Mouse (Mus musculus): ENCODE results near the gene Gsc2. TPM values are rescaled to one million over a fixed set of nuclear protein-coding genes. Genes with fewer than 3 reads are reported as not detected.
"Not testable (repeated sequence)": the region's sequence is repeated elsewhere in the genome, so short reads cannot be mapped to it uniquely, and the experiment has no call there.

Gene Gsc2
- total RNA-seq (2021), result not detected
- long read RNA-seq, experiment 1, result 0 reads
- long read RNA-seq, experiment 2, partial matches to known transcripts, result 0 of 1 reads
- long read RNA-seq, experiment 2, other reads (novel, unspliced or antisense), result 0 of 1 reads

GRCm38 (mm10) chr16:17914307-17915249, at the start of gene Gsc2:
Gene Gsc2 (minus strand): TSS chr16:17915059.
- DNase-seq, result no peak
- intact Hi-C loops (cut with DNase I), result loop anchor here (5.0 kb wide), 2 partner anchors 73 to 133 kb away; no protein-coding TSS in a partner anchor

- DNase-seq, result no peak
- intact Hi-C loops (cut with DNase I), result no loop called here
These were observed 47.2 kb upstream of the Gsc2 start for GRCm38 (mm10) chr16:17962091-17962490.

- intact Hi-C loops (cut with DNase I); DNase-seq: not testable (repeated sequence)
These were observed 41.3 kb upstream of the Gsc2 start for GRCm38 (mm10) chr16:17956052-17956638.

- DNase-seq, result no peak
- intact Hi-C loops (cut with DNase I), result no loop called here
These were observed 36.8 kb upstream of the Gsc2 start for GRCm38 (mm10) chr16:17951618-17952017.

- DNase-seq, result no peak
- intact Hi-C loops (cut with DNase I), result no loop called here
These were observed 35.2 kb upstream of the Gsc2 start for GRCm38 (mm10) chr16:17950068-17950467.

GRCm38 (mm10) chr16:17949421-17949877, 34.6 kb upstream of the Gsc2 start:
- intact Hi-C loops (cut with DNase I), result no loop called here
- DNase-seq, result no peak

- intact Hi-C loops (cut with DNase I), result no loop called here
- no peak for DNase-seq
These were observed 30.4 kb upstream of the Gsc2 start for GRCm38 (mm10) chr16:17945081-17945831.

GRCm38 (mm10) chr16:17943466-17943865, 28.6 kb upstream of the Gsc2 start:
- intact Hi-C loops (cut with DNase I), result no loop called here
- DNase-seq, result no peak

- intact Hi-C loops (cut with DNase I), result loop anchor here (2.0 kb wide), 1 partner anchor 27 kb away; no protein-coding TSS in a partner anchor
- no peak for DNase-seq
These were observed 24.4 kb upstream of the Gsc2 start for GRCm38 (mm10) chr16:17939255-17939751.

- DNase-seq, result peak; percentile 58 to 71
- intact Hi-C loops (cut with DNase I), result loop anchor here (1.0 to 2.0 kb wide), 2 partner anchors 26 to 81 kb away; no protein-coding TSS in a partner anchor
These were observed 24.0 kb upstream of the Gsc2 start for GRCm38 (mm10) chr16:17938821-17939220.

GRCm38 (mm10) chr16:17938187-17938586, 23.3 kb upstream of the Gsc2 start:
- intact Hi-C loops (cut with DNase I), result loop anchor here (1.0 to 2.0 kb wide), 2 partner anchors 25 to 80 kb away; no protein-coding TSS in a partner anchor
- no peak for DNase-seq

- intact Hi-C loops (cut with DNase I), result no loop called here
- no peak for DNase-seq
These were observed 21.9 kb upstream of the Gsc2 start for GRCm38 (mm10) chr16:17936776-17937175.

- DNase-seq, result no peak
- intact Hi-C loops (cut with DNase I), result no loop called here
These were observed 19.6 kb upstream of the Gsc2 start for GRCm38 (mm10) chr16:17934445-17934910.

- DNase-seq, result no peak
- intact Hi-C loops (cut with DNase I), result no loop called here
These were observed 19.0 kb upstream of the Gsc2 start for GRCm38 (mm10) chr16:17933594-17934444.

- DNase-seq, result no peak
- intact Hi-C loops (cut with DNase I), result no loop called here
These were observed 17.1 kb upstream of the Gsc2 start for GRCm38 (mm10) chr16:17931906-17932460.

- no peak for DNase-seq
- intact Hi-C loops (cut with DNase I), result loop anchor here (5.0 kb wide), 2 partner anchors 58 to 118 kb away; no protein-coding TSS in a partner anchor
These were observed 14.8 kb upstream of the Gsc2 start for GRCm38 (mm10) chr16:17929631-17930030.

- DNase-seq, result no peak
- intact Hi-C loops (cut with DNase I), result loop anchor here (5.0 kb wide), 2 partner anchors 58 to 118 kb away; no protein-coding TSS in a partner anchor
These were observed 14.4 kb upstream of the Gsc2 start for GRCm38 (mm10) chr16:17929211-17929610.

- DNase-seq, result peak; percentile 58 to 76
- intact Hi-C loops (cut with DNase I), result loop anchor here (5.0 kb wide), 2 partner anchors 59 to 119 kb away; no protein-coding TSS in a partner anchor
These were observed 13.8 kb upstream of the Gsc2 start for GRCm38 (mm10) chr16:17928627-17929104.

Measured in heart, postnatal 14 days (tissue).